Mouse (Mus musculus) olfactory bulb, adult 2 months (tissue): ENCODE measurements around the gene Mxd1.

ENCODE experiments used
- CTCF ChIP-seq: fragments of 200-500 bp; IDR thresholded peaks from 2 replicates; pipeline ENCODE4 v1.5.1; 2012; ENCODE audit warnings: low read depth, mild to moderate bottlenecking, low read length, moderate library complexity; ENCODE audit not compliant: insufficient read depth
- POLR2A ChIP-seq: fragments of 200-500 bp; IDR thresholded peaks from 2 replicates; pipeline ENCODE4 v1.6.1; 2012; ENCODE audit warnings: mild to moderate bottlenecking, low read depth, low read length, moderate library complexity; ENCODE audit not compliant: insufficient read depth

- no peak for TF ChIP-seq POLR2A
- no peak for TF ChIP-seq CTCF
These were observed 45.8 kb downstream of the Mxd1 start for GRCm38 (mm10) chr6:86623201-86623600.
